Mouse (Mus musculus): ENCODE measurements around the gene AC134908.4.

AC134908.4 gene

GRCm38 (mm10) chr17:25795609-25796092, at the start of gene AC134908.4:
Gene AC134908.4 (minus strand): TSS chr17:25795659.
- DNase-seq, result peak; percentile 62

GRCm38 (mm10) chr17:25844396-25844901, 49.0 kb upstream of the AC134908.4 start, which contains the start of gene Rhot2:
Gene Rhot2 (minus strand): TSS chr17:25844851.
- DNase-seq, result peak; percentile 94

- DNase-seq, result no peak
Observed at GRCm38 (mm10) chr17:25843636-25844395, 48.4 kb upstream of the AC134908.4 start.

- DNase-seq, result no peak
Observed at GRCm38 (mm10) chr17:25843122-25843521, 47.7 kb upstream of the AC134908.4 start.

DNA sequence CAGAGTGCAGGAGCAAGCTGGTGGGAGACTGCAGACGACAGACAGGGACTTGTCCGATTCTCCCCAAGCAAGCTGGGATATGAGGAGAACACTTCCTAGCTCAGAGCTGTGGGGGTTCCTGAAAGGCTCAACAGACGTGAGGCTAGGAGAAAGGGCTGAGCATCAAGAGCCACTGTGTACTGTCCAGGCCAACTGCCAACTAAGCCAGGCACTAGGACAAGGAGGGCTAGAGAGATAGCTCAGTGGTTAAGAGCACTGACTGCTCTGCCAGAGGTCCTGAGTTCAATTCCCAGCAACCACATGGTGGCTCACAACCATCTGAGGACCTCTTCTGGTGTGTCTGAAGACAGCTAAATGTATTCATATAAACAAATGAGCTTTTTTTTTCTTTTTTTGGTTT, 47.0 kb upstream of the AC134908.4 start:
- DNase-seq, result no peak

DNA sequence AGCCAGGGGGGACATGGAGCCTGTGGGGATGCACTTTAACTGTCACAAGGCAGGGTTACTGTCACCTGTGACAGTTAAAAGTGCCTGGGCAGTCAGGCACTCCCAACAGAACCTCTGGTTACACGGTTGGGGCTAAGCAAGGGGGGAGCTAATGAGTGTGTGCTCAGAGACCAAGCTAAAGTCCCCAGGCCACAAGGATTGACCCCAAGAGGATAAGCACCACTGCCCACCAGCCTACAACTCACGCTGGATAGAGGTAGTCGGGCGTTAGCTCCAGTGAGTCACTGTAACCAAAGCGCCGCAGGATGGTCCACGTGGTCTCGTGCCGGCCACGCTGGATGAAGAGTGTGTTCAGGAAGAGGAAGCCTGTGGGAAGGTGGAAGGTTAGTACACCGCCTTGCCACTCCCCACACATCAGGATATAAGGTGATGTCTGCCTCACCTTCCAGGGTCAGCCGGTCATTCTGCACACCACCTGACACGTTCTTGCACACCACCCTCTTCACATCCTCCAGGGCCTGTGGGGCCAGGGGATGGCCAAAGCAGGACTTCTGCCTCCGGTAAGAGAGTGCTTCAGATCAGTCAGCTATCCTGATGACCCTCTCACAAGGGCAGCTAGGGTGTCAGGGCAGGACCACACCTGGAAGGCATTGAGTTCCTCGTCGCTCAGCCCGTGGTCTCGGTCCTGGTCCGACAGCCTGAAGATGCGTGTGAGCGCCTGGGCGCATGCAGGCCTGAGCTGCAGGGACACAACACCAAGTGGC, 45.8 kb upstream of the AC134908.4 start, which contains the start of gene Gm20683:
Gene Gm20683 (minus strand): TSS at position 647 of the 764 bp plus-strand sequence.
- DNase-seq, result no peak

GRCm38 (mm10) chr17:25840519-25840918, 45.1 kb upstream of the AC134908.4 start:
- no peak for DNase-seq

DNA sequence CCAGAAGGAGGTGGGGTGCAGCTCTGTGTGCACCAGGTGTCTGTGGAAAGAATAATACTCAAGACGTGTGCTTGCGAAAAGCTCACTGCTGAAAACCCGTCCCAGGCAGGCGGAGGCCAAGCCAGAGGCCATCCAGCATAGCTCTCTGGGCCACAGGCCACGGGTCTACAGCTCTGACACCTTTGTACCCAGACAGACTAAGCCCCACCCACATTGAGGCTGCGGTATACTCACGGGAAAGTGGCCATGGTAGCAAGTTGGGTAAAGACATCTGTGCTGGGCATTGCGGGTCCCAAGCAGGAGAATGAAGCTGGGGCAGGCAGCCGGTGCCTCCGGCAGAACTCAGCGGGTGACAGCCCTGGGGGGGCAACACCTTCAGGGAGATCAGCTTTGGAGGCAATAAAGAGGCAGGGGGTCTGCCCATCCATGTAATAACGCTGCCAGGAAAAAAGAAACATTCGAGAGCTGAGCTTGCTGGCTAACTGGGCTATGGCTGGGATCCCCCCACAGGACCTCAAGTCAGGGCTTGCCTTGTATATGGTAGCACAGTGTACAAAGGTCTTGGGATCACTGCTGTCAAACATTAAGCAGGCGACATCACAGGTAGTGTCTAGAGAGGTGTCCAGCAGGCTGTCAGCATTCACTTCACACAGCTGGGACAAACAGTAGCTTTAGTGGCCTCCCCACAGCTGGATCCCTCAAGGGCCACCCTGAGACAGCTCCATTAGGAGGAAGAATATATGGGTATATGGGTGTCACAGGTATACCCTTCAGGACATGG, 44.2 kb upstream of the AC134908.4 start:
- DNase-seq, result no peak

GRCm38 (mm10) chr17:25838904-25839303, 43.4 kb upstream of the AC134908.4 start:
- DNase-seq, result no peak

- no peak for DNase-seq
Observed at GRCm38 (mm10) chr17:25837533-25837932, 42.1 kb upstream of the AC134908.4 start.

- peak; percentile 87 for DNase-seq
Observed at GRCm38 (mm10) chr17:25837076-25837410, 41.6 kb upstream of the AC134908.4 start, which contains the start of gene Rhbdl1. Gene Rhbdl1 (minus strand): TSS chr17:25837295.

DNA sequence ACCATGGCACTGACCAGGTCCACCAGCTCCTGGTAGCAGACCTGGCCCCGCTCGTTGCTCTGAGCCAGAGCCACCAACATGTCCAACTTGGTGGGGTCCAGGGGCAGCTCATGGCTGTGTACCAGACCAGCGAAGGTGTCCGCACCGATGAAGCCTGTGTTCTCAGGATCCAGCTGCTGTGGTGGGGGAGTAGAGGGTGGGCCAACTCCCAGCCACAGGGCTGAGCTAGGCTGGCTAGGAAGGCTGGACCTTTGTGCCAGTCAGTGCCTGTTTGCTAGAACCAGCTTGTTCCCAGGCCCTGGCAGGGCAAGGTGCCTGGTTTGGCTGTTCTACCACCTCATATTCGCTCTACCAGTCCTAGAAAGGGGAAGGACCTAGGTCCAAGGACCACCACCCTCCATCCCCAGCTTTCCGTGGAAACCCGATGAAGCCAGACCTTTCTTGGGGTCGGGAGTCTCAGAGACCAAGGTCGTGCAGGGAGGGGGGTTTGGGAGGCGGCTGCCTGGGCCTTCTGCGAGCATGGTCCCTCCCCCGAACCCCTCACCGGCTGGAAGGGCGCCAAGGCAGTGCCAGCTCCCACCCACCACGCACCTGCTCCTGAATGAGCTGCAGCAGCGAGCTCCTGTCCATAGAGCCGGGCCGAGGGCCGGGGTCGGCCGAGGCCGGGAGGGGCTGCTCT, 41.1 kb upstream of the AC134908.4 start:
- DNase-seq, result no peak

DNA sequence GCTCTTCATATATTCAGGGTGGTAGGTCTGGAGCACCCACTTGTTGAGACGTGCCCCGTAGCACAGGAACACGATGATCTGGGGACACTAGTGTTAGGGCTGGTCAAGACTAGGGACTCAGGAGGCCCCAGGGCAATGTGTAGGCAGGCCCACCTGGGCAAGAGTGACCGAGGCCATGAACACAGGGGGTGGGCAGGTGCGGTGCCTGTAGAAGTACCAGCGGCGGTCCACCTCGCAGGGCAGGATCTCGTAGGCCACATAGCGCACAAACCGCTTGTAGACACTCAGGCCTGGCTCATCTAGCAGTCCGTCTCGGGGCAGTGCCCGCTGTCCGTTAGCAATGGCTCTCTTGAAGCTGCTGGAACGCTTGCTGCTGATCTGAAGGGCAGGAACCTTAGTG, 40.4 kb upstream of the AC134908.4 start:
- DNase-seq, result no peak

- no peak for DNase-seq
Observed at GRCm38 (mm10) chr17:25835301-25835700, 39.8 kb upstream of the AC134908.4 start.

DNA sequence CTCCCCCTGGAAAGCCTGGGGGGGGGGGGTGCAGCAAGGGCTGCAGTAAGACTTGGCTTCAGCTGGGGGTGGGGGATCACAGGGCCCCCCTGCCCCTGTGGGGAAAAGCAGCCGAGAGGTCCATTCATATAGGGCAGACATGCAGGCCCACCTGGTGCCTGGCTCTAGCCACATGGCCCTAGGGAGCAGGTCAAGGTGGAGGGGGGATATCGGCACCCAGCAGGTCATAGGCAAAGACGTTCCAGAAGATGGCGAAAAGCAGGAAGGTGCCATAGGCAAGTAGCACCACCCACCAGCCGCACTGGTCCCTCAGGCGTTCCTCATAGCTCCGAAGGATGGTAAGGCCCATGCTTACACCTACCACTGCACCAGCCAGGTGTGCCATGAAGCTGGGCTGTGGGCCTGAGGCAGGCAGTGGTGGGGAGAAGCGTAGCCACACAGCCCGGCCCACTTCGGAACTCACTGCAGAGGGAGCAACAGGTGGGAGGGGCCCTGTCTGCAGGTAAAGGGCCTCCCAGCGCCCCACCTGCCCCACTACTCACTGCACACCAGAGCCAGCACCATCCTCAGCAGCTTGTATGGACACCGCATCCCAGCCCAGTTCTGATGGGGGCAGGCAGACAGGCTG, 39.2 kb upstream of the AC134908.4 start:
- DNase-seq, result no peak

- no peak for DNase-seq
Observed at GRCm38 (mm10) chr17:25833961-25834594, 38.6 kb upstream of the AC134908.4 start.

DNA sequence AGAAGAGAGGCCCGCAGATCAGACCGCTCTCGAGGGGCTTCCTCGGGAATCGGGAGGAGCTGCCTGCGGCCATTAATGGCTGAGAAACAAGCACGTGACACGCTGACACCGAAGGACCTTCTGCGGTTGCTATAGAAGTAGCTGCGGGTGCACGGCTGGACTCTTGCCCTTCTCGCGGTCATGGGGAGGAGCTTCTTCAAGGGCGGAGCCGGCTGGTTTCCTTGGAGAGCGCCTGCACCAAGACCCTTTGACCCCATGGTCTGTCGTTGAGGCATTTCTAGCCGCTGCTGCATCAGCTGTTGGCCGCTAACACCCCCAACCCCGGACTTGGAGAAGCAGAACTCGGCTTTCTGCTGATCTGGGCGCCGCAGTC, 37.8 kb upstream of the AC134908.4 start, which contains the start of gene Stub1:
Gene Stub1 (minus strand): TSS at position 114 of the 373 bp plus-strand sequence.
- DNase-seq, result no peak

GRCm38 (mm10) chr17:25832436-25833290, 37.2 kb upstream of the AC134908.4 start:
- peak; percentile 98 for DNase-seq

GRCm38 (mm10) chr17:25831451-25832281, 36.2 kb upstream of the AC134908.4 start:
- DNase-seq, result no peak
